Mouse (Mus musculus) stomach, adult 2 months (tissue): ENCODE data around the gene Ccdc92b. TPM values are rescaled to one million over a fixed set of nuclear protein-coding genes. Genes with fewer than 3 reads are reported as not detected.

Experiments used
- polyA plus RNA-seq: library from polyadenylated mRNA; depleted of rRNA; stranded (reverse); fragments of >200 nt; gene quantifications from 2 replicates; pipeline ENCODE4 v1.2.3, GENCODE M21; 2012; rRNA removed

Ccdc92b gene
- polyA plus RNA-seq, result 0.22 and 0.58 TPM in 2 replicates

DNA sequence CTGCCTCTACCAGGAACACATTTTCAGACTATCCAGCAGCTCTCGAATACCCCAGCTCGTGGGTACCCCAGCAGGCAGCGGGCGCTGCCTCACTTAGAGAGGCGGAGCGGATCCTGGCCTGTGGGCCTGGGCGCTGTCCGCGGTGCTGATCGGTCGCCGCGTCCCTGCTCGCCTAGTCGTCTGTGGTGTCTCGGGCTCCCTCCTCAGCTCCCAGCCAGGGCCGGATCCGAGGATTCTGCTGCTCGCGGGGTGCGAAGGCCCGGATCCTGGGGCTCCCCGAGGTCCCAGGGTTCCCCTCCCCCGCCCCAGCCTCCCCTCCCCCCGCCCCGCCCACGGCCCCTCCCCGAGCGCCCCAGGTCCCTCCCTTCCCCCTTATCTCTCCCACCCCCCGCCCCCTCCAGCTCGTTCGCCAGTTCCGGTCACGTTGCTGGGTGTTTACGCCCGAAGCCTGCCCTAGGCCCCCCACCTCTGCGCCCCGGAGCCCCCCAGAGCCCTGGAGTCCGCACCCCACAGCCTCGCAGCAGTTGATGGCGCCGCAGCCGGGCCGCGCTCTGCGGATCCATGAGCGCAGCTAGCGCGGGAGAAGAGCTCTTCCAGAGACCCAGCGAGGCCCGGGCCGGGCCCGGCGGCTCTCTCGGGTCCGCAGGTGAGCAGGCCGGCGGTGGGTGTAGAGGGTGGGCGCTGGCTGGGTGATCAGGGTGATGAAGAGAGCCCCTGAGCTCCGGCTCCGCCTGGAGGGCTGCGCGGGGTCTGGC lies at the start of gene Ccdc92b:
Gene Ccdc92b (plus strand): TSS at position 405 of the 755 bp plus-strand sequence.

DNA sequence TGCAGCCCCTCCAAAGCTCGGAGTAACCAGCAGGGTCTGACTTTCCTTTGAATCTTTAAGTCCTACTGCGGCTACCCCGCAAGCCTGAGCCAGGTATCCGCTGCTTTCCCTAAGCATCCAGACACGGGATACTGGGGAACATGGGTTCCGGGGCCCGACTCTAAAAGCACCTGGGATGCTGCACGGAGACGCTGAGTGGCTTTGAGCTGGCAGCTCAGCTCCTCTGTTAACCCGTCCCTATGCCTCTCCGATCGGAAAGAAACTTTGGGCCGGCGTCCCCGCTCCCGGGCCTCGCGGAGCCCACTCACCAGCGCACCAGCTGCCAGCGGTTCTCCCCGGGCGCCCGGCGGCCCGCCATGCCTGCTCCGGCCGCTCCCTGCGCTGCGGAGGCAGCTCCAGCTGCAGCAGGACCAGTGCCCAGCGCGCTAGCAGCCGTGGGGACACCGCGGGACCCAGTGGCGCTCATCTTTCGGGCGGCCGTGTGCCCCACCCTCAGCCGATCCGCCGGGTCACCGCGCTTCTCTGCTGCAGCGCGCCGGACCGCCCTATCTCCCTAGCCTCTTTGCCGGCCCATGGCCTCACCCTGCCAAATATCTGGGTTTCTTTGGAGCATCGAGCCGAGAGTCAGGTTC lies 8.7 kb upstream of the Ccdc92b start, which contains the start of gene Rap1gap2:
Gene Rap1gap2 (minus strand): TSS at position 371 of the 632 bp plus-strand sequence.

DNA sequence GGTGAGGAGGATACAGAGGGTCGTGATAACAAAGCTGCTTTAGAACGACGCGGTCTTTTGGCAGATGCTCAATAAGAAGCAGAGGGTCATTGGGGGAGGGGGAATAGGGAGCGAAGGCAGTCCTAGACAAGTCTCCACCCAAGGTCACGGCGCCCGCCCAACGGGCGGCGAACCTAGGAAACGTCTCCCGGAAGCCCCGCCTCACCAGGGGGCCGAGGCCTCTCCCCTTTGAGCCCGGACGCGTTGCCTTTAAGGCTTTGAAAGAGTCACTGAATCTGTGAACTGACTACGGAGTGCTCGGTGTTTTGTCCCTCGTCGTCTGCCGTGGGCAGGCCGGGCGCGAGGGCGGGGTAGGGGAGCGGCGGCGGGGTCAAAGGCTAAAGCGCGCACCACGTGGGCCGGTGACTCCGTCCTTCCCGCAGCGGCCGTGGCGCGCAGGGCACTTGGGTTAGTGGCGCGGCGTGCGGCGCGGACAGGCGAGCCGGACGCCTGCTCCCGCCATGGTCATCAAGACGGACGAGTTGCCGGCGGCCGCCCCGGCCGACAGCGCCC lies 29.8 kb downstream of the Ccdc92b start, which contains the start of gene Cluh:
Gene Cluh (plus strand): TSS at position 401 of the 552 bp plus-strand sequence.

Other genes starting within 250 kb of the Ccdc92b start
- 19.1 and 21.4 TPM in 2 replicates for gene Rap1gap2, start 8.7 kb upstream of the Ccdc92b start, polyA plus RNA-seq
- 20.7 and 24.4 TPM in 2 replicates for gene Cluh, start 29.9 kb downstream of the Ccdc92b start, polyA plus RNA-seq
- 2.2 and 3.3 TPM in 2 replicates for gene Pafah1b1, start 105.1 kb downstream of the Ccdc92b start, polyA plus RNA-seq
- 0.59 and 1.2 TPM in 2 replicates for gene Mettl16, start 151.2 kb downstream of the Ccdc92b start, polyA plus RNA-seq
- 9.7 and 10.1 TPM in 2 replicates for gene Mnt, start 211.3 kb downstream of the Ccdc92b start, polyA plus RNA-seq